Mouse (Mus musculus) limb, embryonic 10.5 days (tissue): Measurements from ENCODE around the gene Plekha3. TPM values are rescaled to one million over a fixed set of nuclear protein-coding genes. Genes with fewer than 3 reads are reported as not detected.

Experiments used
- DNase-seq: peaks from one replicate; pipeline ENCODE4 v3.0.0-alpha.2; 2017; ENCODE audit warnings: low spot score
- H3K27ac ChIP-seq: fragments of 300-500 bp; sonication (generic); 2 replicates; pipeline ENCODE4 v1.5.1; 2016; ENCODE audit warnings: mild to moderate bottlenecking
- H3K27me3 ChIP-seq: fragments of 300-500 bp; sonication (generic); 2 replicates; pipeline ENCODE4 v1.6.1; 2016; ENCODE audit warnings: low read depth, mild to moderate bottlenecking; ENCODE audit not compliant: poor library complexity, severe bottlenecking
- H3K36me3 ChIP-seq: fragments of 300-500 bp; sonication (generic); 2 replicates; pipeline ENCODE4 v1.6.1; 2016; ENCODE audit warnings: mild to moderate bottlenecking, moderate library complexity
- H3K4me1 ChIP-seq: fragments of 300-500 bp; sonication (generic); 2 replicates; pipeline ENCODE4 v1.6.1; 2016
- H3K4me3 ChIP-seq: fragments of 300-500 bp; sonication (generic); 2 replicates; pipeline ENCODE4 v1.5.1; 2016; ENCODE audit warnings: mild to moderate bottlenecking, moderate library complexity
- H3K9me3 ChIP-seq: fragments of 300-500 bp; sonication (generic); replicated peaks from 2 replicates; pipeline ENCODE4 v1.6.1; 2016; ENCODE audit warnings: mild to moderate bottlenecking
- WGBS: fragments of 180-500 bp; shearing (Covaris S2); methylation state at CpG from one replicate; pipeline ENCODE4 v1.1.7; 2016; 5-methylcytosine and 5-hydroxymethylcytosine counted together
- polyA plus RNA-seq: library from polyadenylated mRNA; unstranded; fragments of >200 nt; fragmentation: Nextera tagmentation; extraction: Ambion mirVana; gene quantifications from 2 replicates; pipeline ENCODE4 v1.2.1, GENCODE M21; 2016

Gene Plekha3
- polyA plus RNA-seq, result 12.4 and 12.6 TPM in 2 replicates

DNA sequence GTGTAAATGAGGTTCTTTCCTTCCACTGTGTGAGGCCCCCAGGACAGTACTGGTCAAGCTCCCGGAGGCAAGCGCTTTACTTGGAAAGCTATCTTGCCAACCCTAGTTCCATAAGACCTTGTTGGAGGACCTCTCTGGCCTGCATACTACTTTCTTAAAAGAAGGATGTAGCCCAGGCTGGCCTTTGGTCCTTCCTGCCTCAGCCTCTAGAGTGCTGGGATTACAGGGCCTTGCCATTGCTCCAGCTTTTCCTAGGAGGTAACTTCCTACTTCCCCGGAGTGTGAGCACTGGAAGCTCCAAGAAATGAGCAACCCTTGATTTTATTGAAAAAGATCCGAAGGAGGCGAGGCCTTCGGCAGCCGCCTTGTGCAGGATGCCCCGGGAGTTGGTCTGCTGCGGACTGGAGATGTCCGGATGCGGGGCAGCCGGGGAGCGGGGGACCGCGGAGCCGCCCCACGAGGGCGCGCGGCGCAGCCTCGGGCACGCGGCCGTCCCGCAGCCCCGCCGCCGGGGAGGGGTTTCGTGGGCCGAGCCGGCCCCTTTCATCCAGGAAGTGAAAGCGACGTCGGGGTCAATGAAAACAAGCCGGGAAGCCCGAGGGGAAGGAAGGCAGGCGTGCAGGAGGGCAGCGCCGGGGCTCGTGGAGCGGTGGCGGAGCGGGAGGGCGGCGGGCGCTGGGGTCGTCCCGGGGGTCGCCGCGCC lies at the start of gene Plekha3:
TSS of gene Plekha3 (plus strand) at position 557 of the 703 bp plus-strand sequence.
- Histone ChIP-seq H3K9me3 (no peaks in the 10 kb centered on the region), H3K27me3 (no peaks in the 10 kb centered on the region), H3K4me3 (peak within 1 kb of the TSS; percentile 88), H3K4me1 (peaks cover 35% of the 10 kb centered on the region), H3K36me3 (peaks cover 20% of the 10 kb centered on the region), H3K27ac (peak within 1 kb of the TSS; percentile 91)
- 4% methylated on average over 52 of the region's 52 CpGs for WGBS
- DNase-seq, result peak; percentile 86

DNA sequence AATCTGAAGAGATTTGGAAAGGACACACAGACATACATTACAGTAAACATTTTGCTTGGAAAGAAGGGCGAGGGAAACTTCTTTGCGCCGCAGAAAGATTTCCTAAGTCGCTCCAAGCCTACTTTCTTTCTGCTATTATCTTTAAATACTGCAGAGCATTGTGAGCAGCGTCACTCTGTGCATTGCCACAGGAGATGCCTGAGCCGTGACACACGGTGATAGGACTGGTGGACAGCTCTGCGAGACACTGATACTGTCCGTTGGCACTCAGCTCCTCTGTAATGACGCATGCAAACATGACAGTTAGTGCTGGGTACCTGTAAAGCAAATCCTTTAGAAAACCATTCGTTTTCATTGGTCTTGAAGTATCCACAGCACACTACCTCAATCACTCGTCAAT lies 44.8 kb upstream of the Plekha3 start:
- DNase-seq, result no peak
- H3K9me3 ChIP-seq, result no peaks in the 10 kb centered on the region
- H3K27ac ChIP-seq, result no peak overlapping the region

DNA sequence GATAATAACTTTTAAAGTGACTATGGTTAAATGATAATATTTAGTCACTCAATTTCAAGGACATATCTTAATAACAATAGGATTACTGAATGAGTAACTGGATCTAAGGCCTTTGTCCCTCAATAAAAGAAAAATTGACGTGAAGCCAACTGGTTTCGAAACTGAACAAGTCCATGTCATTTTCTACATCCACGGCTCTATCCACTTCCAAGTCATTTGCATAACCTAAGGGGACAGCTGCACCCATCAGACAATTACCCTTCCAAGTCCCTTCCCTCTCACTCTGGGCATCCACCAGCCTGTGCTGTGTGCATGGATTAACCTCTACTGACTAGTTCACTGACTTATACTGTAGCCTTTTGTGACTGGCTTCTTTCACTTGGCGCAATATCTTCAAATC lies 43.5 kb upstream of the Plekha3 start:
- Histone ChIP-seq H3K27me3 (no peaks in the 10 kb centered on the region), H3K36me3 (peaks cover 97% of the 10 kb centered on the region), H3K4me3 (no peak overlapping the region), H3K9me3 (no peaks in the 10 kb centered on the region), H3K4me1 (no peaks in the 10 kb centered on the region), H3K27ac (no peak overlapping the region)
- DNase-seq, result no peak
- WGBS, result 98% methylated on average over 4 of the region's 4 CpGs

More for the DNA sequence above, 44.8 kb upstream of the Plekha3 start:
- H3K4me1 ChIP-seq, result no peaks in the 10 kb centered on the region
- H3K36me3 ChIP-seq, result peaks cover 97% of the 10 kb centered on the region
- no peaks in the 10 kb centered on the region for H3K27me3 ChIP-seq
- H3K4me3 ChIP-seq, result no peak overlapping the region
- 95% methylated on average over 12 of the region's 12 CpGs for WGBS

DNA sequence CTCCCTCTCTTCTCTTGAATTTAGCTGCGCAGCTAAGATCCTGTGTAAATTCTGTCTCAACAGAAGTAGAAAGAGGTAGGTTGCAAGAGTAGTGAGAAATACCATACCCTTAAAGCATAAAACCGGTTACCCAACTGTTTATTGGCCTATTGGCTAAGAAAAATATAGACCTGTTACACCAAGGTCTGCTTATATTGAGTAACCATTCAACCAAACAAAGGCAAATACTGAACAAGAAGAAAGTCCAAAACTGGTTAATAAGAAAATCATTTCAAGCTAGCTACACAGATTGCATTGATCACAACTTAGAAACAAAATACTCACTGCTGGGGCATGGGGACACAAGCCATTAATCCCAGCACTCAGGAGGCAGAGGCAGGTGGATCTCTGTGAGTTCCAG lies 35.4 kb upstream of the Plekha3 start:
- no peak overlapping the region for H3K27ac ChIP-seq
- no peaks in the 10 kb centered on the region for H3K27me3 ChIP-seq
- H3K36me3 ChIP-seq, result peaks cover 96% of the 10 kb centered on the region
- 97% methylated on average over 2 of the region's 2 CpGs for WGBS
- H3K9me3 ChIP-seq, result no peaks in the 10 kb centered on the region
- H3K4me1 ChIP-seq, result no peaks in the 10 kb centered on the region
- no peak overlapping the region for H3K4me3 ChIP-seq
- no peak for DNase-seq

DNA sequence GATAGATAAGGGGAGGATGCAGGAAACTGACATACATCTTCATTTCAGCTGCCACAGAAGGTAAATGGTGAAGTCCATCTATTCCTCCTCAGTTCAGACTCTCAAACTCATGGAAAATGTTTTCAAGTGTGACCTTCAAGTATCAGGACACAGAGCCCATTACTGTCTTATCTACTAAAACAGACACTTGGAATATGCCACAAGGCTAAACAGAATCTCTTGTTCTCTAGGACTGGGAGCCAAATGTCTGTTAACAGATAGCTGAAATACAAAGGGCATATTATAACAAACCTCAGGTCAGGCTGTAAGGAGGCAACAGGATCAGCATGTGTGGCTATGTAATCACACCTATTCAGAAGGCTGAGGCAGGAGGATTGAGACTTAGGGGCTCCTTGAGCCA lies 31.3 kb upstream of the Plekha3 start:
- Histone ChIP-seq H3K9me3 (no peaks in the 10 kb centered on the region), H3K36me3 (peaks cover 65% of the 10 kb centered on the region), H3K27me3 (no peaks in the 10 kb centered on the region), H3K4me1 (peaks cover 16% of the 10 kb centered on the region), H3K27ac (no peak overlapping the region), H3K4me3 (no peak overlapping the region)
- no peak for DNase-seq

DNA sequence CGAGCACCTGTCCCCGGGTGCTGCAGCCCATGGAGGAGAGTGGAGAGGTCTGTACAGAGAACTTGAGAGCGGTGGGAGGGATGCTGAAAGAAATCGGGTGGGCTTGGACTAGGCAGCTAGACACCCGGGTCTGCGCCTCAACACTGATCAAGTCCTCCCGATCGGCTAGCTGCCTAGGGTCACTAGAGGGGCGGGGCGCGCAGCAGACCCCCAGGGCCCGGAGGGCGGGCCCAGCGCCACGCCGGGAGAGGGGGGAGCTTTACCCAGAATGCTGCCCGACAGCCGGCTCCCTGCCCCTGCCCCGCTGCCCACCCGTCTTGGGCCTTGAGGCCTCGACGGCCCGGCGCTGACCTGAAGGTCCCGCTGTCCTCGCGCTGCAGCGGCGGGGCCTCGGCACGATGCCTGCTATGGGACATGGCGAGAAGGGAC lies 27.6 kb upstream of the Plekha3 start:
- H3K27me3 ChIP-seq, result no peaks in the 10 kb centered on the region
- no peaks in the 10 kb centered on the region for H3K9me3 ChIP-seq
- H3K27ac ChIP-seq, result peak overlapping the region; percentile 91
- DNase-seq, result peak; percentile 76
- under 1% methylated on average over 30 of the region's 32 CpGs for WGBS
- H3K4me1 ChIP-seq, result peaks cover 18% of the 10 kb centered on the region
- peaks cover 29% of the 10 kb centered on the region for H3K36me3 ChIP-seq
- peak overlapping the region; percentile 74 for H3K4me3 ChIP-seq

DNA sequence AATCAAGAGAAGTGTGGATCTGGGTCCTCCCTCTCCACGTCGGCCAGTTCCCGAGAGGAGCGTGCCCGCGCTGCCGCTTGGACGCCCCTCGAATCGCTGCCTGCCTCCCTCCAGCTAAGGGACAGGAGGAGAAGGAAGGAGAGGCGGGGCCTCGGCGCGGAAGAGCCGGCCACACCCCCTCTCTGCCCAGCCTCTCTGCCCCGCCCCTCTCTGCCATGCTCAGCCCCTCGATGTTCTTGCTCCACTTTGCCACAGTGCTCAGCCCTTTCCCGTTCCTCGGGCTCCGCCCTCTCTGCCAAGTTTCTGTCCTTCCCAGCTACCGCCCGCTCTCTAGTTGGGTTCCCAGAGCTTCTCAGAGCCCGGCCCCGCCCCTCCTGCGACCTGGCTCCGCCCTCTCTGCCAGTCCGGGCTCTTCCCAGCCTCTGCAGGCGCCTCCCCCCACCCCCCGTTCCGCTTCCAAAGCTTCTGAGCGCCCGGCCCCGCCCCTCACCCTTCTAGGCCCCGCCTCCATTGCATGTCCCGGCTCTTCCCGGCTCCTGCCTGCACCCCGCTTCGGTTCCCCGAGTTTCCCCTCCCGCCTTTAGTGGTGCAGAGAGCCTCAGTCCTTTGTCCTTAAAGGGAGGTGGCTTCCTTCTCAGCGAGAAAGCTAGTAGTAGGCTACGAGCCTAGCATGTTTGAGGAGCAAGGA lies 27.1 kb upstream of the Plekha3 start, which contains the start of the genes Prkra and Pjvk:
TSS of gene Prkra (minus strand) at position 133 of the 688 bp plus-strand sequence.
TSS of gene Pjvk (plus strand) at position 594 of the 688 bp plus-strand sequence.
- Histone ChIP-seq H3K4me1 (peaks cover 18% of the 10 kb centered on the region), H3K27ac (peak within 1 kb of the TSS; percentile 91), H3K9me3 (no peaks in the 10 kb centered on the region), H3K36me3 (peaks cover 23% of the 10 kb centered on the region), H3K4me3 (peak within 1 kb of the TSS; percentile 74), H3K27me3 (no peaks in the 10 kb centered on the region)
- DNase-seq, result peak; percentile 99
- WGBS, result under 1% methylated on average over 42 of the region's 42 CpGs

DNA sequence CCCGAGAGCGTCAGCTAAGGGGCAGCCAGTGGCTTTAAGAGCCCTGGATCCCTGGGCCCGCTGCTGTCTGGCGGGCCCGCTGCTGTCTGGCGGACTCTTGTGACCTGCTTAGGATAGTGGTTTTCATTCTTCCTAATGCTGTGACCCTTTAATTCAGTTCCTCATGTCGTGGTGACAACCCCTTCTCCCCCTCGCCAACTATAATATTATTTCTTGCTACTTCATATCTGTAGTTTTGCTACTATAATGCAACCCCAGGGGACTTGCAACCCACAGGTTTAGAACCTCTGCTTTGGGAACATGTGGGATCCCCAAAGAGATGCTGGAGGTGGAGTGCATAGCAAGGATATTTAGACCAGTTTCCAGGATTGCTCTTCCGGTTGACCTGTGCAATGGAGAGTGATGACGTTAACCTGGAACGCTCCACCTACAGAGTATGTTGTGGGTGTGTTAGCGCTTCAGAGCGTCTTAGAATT lies 26.4 kb upstream of the Plekha3 start:
- peak; percentile 71 for DNase-seq
- H3K27me3 ChIP-seq, result no peaks in the 10 kb centered on the region
- peaks cover 18% of the 10 kb centered on the region for H3K4me1 ChIP-seq
- peak overlapping the region; percentile 91 for H3K27ac ChIP-seq
- H3K4me3 ChIP-seq, result peak overlapping the region; percentile 74
- 35% methylated on average over 13 of the region's 13 CpGs for WGBS
- H3K36me3 ChIP-seq, result peaks cover 16% of the 10 kb centered on the region
- no peaks in the 10 kb centered on the region for H3K9me3 ChIP-seq

DNA sequence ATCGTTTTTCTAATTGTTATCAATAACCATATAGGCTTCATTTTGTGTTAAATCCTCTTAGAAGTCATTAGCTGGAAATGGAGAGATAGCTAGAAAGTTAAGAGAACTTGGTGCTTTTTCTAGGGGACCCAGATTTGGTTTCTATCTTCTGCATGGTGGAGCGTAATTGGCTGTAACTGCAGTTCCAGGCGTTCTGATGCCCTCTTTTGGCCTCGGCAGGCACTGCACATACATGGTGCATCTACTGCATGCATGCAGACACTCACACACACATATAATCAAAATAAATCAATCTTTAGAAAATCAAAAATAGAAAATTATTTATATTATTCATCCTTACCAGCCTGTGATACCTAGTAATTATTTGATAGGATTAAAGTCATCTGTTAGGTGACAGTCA lies 22.0 kb upstream of the Plekha3 start:
- Histone ChIP-seq H3K27ac (no peak overlapping the region), H3K4me1 (peaks cover 6% of the 10 kb centered on the region), H3K4me3 (no peak overlapping the region), H3K36me3 (no peaks in the 10 kb centered on the region), H3K27me3 (no peaks in the 10 kb centered on the region), H3K9me3 (no peaks in the 10 kb centered on the region)
- WGBS, result 92% methylated on average over 4 of the region's 4 CpGs
- DNase-seq, result no peak

DNA sequence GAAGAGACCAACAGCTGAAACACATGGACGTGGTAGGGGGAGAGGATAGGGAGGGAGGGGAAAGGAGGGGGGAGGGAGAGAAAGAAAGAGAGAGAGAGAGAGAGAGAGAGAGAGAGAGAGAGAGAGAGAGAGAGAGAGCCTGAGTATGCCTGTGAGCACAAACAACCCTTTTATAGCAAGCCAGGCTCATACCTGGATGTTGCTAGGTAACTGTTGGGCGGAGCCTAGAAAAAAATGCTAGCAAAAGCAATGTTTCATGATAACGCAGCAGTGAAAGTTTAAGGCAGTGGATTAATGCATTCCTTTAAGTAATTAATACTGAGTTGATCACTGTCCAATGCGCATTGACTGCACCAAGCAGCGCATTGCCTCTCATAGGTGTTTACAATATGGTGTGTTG lies 20.4 kb upstream of the Plekha3 start:
- Histone ChIP-seq H3K27me3 (no peaks in the 10 kb centered on the region), H3K36me3 (no peaks in the 10 kb centered on the region), H3K27ac (no peak overlapping the region), H3K4me3 (no peak overlapping the region), H3K9me3 (no peaks in the 10 kb centered on the region), H3K4me1 (no peaks in the 10 kb centered on the region)
- DNase-seq, result no peak
- WGBS, result 90% methylated on average over 5 of the region's 5 CpGs

DNA sequence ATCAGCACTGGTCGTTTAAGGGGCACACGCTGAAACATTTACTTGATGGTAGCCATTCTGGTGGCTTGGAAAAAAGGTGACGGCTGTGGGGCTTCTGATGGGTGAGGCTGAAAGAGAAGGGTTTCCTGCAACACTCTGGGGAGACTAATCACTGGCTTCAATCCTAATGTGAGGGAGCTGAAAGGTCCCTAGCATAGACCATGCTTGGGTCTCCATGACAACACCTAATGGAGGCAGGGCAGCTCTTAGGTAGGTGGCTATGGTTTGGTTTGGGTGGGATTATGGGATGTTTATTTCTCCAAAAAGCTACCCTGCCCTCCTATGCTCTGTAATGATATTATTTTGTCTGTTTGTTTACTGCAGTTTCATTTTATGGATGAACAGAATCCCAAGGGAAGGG lies 19.6 kb upstream of the Plekha3 start:
- DNase-seq, result no peak
- no peaks in the 10 kb centered on the region for H3K36me3 ChIP-seq
- H3K4me1 ChIP-seq, result no peaks in the 10 kb centered on the region
- 85% methylated on average over 3 of the region's 3 CpGs for WGBS
- no peaks in the 10 kb centered on the region for H3K27me3 ChIP-seq
- no peak overlapping the region for H3K27ac ChIP-seq
- H3K4me3 ChIP-seq, result no peak overlapping the region
- H3K9me3 ChIP-seq, result no peaks in the 10 kb centered on the region

DNA sequence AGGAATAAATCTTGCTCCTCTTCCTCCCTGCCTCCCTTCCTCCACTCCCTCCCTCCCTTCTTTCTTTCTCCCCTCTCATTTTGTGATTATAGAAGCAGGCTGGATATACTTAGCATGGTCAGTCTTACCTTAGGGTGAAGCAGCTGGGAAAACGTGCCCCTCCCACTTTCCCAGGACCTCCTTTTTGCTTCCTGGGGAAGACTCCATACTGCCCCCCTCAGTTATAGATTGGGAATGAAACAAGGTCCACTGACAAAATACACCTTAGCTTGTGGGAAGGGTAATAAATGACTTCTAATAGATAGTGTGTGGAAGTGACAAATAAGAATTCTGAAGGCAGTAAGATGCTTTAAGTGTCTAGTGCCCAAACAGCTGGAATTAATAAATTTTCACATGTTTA lies 19.1 kb upstream of the Plekha3 start:
- no peak for DNase-seq
- no peak overlapping the region for H3K4me3 ChIP-seq
- H3K4me1 ChIP-seq, result no peaks in the 10 kb centered on the region
- H3K36me3 ChIP-seq, result no peaks in the 10 kb centered on the region
- H3K27me3 ChIP-seq, result no peaks in the 10 kb centered on the region
- H3K27ac ChIP-seq, result no peak overlapping the region
- WGBS, result 13% methylated on average over 1 of the region's 1 CpGs
- no peaks in the 10 kb centered on the region for H3K9me3 ChIP-seq

DNA sequence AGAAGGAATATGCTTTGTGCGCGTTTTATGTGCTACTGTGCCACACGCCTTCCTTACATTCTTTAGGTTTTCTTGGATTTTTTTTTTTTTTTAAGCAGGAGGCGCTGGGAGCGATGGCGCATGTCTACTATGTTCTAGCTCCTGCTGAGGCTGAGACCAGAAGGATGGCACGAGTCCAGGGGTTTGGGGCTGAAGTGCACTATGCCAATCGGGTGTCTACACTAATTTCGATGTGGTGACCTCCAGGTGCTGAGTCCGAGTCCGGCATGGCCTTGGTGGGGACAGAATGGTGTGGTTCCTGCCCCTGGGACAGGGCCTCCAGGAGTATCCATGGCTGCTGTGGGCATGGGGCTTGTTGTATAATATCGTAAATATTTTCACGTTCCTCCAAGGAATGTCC lies 16.5 kb upstream of the Plekha3 start:
- DNase-seq, result no peak
- H3K9me3 ChIP-seq, result no peaks in the 10 kb centered on the region
- WGBS, result 83% methylated on average over 13 of the region's 13 CpGs
- H3K27me3 ChIP-seq, result no peaks in the 10 kb centered on the region
- H3K4me1 ChIP-seq, result no peaks in the 10 kb centered on the region
- H3K27ac ChIP-seq, result no peak overlapping the region
- no peak overlapping the region for H3K4me3 ChIP-seq
- H3K36me3 ChIP-seq, result peaks cover 22% of the 10 kb centered on the region
